Mouse (Mus musculus) ES-E14 (cell line): ENCODE data around the gene Ccn6. TPM values are rescaled to one million over a fixed set of nuclear protein-coding genes. Genes with fewer than 3 reads are reported as not detected.
A peak's percentile ranks its signal among the peaks of the same experiment; 100 is the strongest.

Experiments used
- DNase-seq: peaks from one replicate; pipeline ENCODE4 v3.0.0-alpha.2; 2013; ENCODE audit warnings: low read depth, low spot score
- H3K27ac ChIP-seq: 2 replicates; pipeline ENCODE4 v1.5.1; 2012; ENCODE audit warnings: low read depth, mild to moderate bottlenecking, low read length, moderate library complexity, mixed read lengths; ENCODE audit not compliant: poor library complexity, insufficient read depth, severe bottlenecking
- H3K36me3 ChIP-seq: 2 replicates; pipeline ENCODE4 v1.6.1; 2012; ENCODE audit warnings: mild to moderate bottlenecking, low read length, moderate library complexity, mixed read lengths; ENCODE audit not compliant: control insufficient read depth, poor library complexity, insufficient read depth, severe bottlenecking
- H3K4me1 ChIP-seq, 2 experiments: fragments of 150-350 bp in 1 of 2; sonication (generic) in 1 of 2; 2 replicates each; pipeline ENCODE4 v1.6.1; 2012; ENCODE audit warnings: low read length in 2 of 2, mild to moderate bottlenecking in 1 of 2, mixed read lengths in 1 of 2; ENCODE audit not compliant: control insufficient read depth in 2 of 2, insufficient read depth in 2 of 2, poor library complexity in 1 of 2
- H3K4me3 ChIP-seq, 2 experiments: fragments of 150-350 bp in 1 of 2; sonication (generic) in 1 of 2; 2 replicates each; pipeline ENCODE4 v1.5.1; 2012; ENCODE audit warnings: low read length in 2 of 2, low read depth in 1 of 2, mild to moderate bottlenecking in 1 of 2, mixed read lengths in 1 of 2; ENCODE audit not compliant: insufficient read depth in 1 of 2, poor library complexity in 1 of 2, severe bottlenecking in 1 of 2
- H3K9ac ChIP-seq: 2 replicates; pipeline ENCODE4 v1.6.1; 2012; ENCODE audit warnings: low read depth, mild to moderate bottlenecking, low read length, mixed read lengths; ENCODE audit not compliant: poor library complexity, insufficient read depth, severe bottlenecking
- H3K9me3 ChIP-seq: fragments of 150-350 bp; sonication (generic); 2 replicates; pipeline ENCODE4 v1.6.1; 2012; ENCODE audit warnings: low read depth, mild to moderate bottlenecking, low read length; ENCODE audit not compliant: control insufficient read depth, insufficient read depth
- CHD2 ChIP-seq: IDR thresholded peaks from 2 replicates; pipeline ENCODE4 v1.6.1; 2014; ENCODE audit warnings: mild to moderate bottlenecking, low read depth, low read length, inconsistent platforms
- HCFC1 ChIP-seq: IDR thresholded peaks from 2 replicates; pipeline ENCODE4 v1.6.1; 2012; ENCODE audit warnings: low read length, inconsistent platforms, borderline replicate concordance; ENCODE audit not compliant: insufficient read depth
- MAFK ChIP-seq: IDR thresholded peaks from 2 replicates; pipeline ENCODE4 v1.6.1; 2014; ENCODE audit warnings: mild to moderate bottlenecking, low read depth, low read length, inconsistent platforms; ENCODE audit not compliant: insufficient read depth
- ZC3H11A ChIP-seq: IDR thresholded peaks from 2 replicates; pipeline ENCODE4 v1.6.1; 2012; ENCODE audit warnings: low read depth, mild to moderate bottlenecking, inconsistent platforms, low read length, borderline replicate concordance
- ZNF384 ChIP-seq: IDR thresholded peaks from 2 replicates; pipeline ENCODE4 v1.6.1; 2012; ENCODE audit warnings: low read depth, low read length, inconsistent platforms
- in situ Hi-C, 2 experiments: fragments of 600-800 bp; cut with MboI; formaldehyde crosslinking; loops; one replicate each; pipeline ENCODE4 v1.15.1; 2025; ENCODE audit warnings: low sequenced_read_pairs in 2 of 2, inconsistent platforms in 1 of 2; ENCODE audit not compliant: unreplicated experiment in 2 of 2
- total RNA-seq: library from RNA; depleted of rRNA; stranded (reverse); fragments of 300-350 nt; gene quantifications from 2 replicates; pipeline ENCODE4 v1.2.3, GENCODE M21; 2012

Gene Ccn6
- total RNA-seq, 1 experiment: not detected

DNA sequence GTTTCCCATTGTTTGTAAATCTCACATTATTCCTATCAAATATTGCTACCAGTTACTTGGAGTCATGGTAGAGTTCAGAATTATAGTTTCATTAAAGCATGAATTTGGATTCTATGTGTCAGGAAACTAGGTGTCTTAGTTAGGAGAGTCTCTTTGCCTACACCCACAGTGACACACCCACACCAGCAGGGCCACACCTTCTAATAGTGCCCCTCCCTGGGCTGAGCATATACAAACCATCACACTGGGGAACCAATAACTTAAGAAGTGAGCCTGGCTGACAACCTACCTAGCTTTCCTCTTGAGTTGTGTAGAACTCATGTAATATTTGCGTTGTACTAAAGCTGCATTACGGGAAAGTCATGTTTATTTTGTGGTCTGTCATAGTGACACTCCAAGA is 22.2 kb downstream of the Ccn6 start:
- in situ Hi-C loops: no loop called here
- no peak overlapping the region for H3K27ac ChIP-seq

GRCm38 (mm10) chr10:39140843-39141242 is 22.8 kb downstream of the Ccn6 start:
- DNase-seq: no peak
- in situ Hi-C loops: no loop called here
- Histone ChIP-seq H3K36me3 (peaks cover 31% of the 10 kb centered on the region), H3K4me1 (no peaks in the 10 kb centered on the region), H3K4me3 (no peak overlapping the region), H3K9me3 (no peaks in the 10 kb centered on the region), H3K27ac (no peak overlapping the region), H3K9ac (no peak overlapping the region)
- TF ChIP-seq ZNF384: no peak
- no peak for TF ChIP-seq CHD2
- TF ChIP-seq HCFC1: no peak
- no peak for TF ChIP-seq MAFK
- TF ChIP-seq ZC3H11A: no peak

More for the DNA sequence above, 22.2 kb downstream of the Ccn6 start:
- H3K4me3 ChIP-seq: no peak overlapping the region
- peaks cover 31% of the 10 kb centered on the region for H3K36me3 ChIP-seq
- no peak for DNase-seq
- no peaks in the 10 kb centered on the region for H3K9me3 ChIP-seq
- H3K9ac ChIP-seq: no peak overlapping the region
- no peak for TF ChIP-seq CHD2
- no peak for TF ChIP-seq MAFK
- TF ChIP-seq ZNF384: no peak
- TF ChIP-seq HCFC1: no peak
- no peak for TF ChIP-seq ZC3H11A
- no peaks in the 10 kb centered on the region for H3K4me1 ChIP-seq

DNA sequence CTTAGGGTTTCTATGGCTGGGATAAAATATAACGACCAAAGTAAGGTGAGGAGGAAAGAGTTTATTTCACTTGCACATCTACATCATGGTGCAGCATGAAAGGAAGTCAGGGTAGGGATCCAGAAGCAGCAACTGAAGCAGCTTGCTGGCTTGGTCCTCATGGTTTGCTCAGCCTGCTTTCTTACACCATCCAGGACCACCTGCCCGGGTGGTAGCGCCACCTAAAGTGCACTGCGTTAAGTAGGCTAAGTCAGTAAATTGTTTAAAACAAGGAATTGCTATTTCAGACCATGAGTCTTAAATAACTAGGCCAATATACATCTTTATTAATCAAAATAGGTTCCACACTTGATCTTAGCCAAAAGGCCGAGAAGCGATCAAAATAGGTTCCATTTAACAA is 24.8 kb downstream of the Ccn6 start:
- Histone ChIP-seq H3K4me1 (no peaks in the 10 kb centered on the region), H3K36me3 (peaks cover 24% of the 10 kb centered on the region)

GRCm38 (mm10) chr10:39137766-39138165 is 25.8 kb downstream of the Ccn6 start:
- H3K9me3 ChIP-seq: no peaks in the 10 kb centered on the region
- TF ChIP-seq ZC3H11A (no peak), ZNF384 (no peak), CHD2 (no peak), HCFC1 (no peak), MAFK (no peak)
- no peak overlapping the region for H3K4me3 ChIP-seq
- H3K27ac ChIP-seq: no peak overlapping the region
- in situ Hi-C loops: no loop called here
- H3K9ac ChIP-seq: no peak overlapping the region
- no peaks in the 10 kb centered on the region for H3K4me1 ChIP-seq
- DNase-seq: no peak
- peaks cover 23% of the 10 kb centered on the region for H3K36me3 ChIP-seq

More for the DNA sequence above, 24.8 kb downstream of the Ccn6 start:
- Histone ChIP-seq H3K27ac (no peak overlapping the region), H3K4me3 (no peak overlapping the region), H3K9me3 (no peaks in the 10 kb centered on the region), H3K9ac (no peak overlapping the region)
- TF ChIP-seq MAFK (no peak), CHD2 (no peak), ZC3H11A (no peak), HCFC1 (no peak), ZNF384 (no peak)
- in situ Hi-C loops: no loop called here
- no peak for DNase-seq

GRCm38 (mm10) chr10:39133462-39134310 is 29.9 kb downstream of the Ccn6 start, which contains the start of the genes Fam229b and Tube1:
Gene Fam229b, minus strand, starts transcription at chr10:39133914.
Gene Tube1, plus strand, starts transcription at chr10:39133976.
- H3K4me3 ChIP-seq: peak within 1 kb of the TSS; percentile 81 to 93
- H3K9me3 ChIP-seq: no peaks in the 10 kb centered on the region
- H3K9ac ChIP-seq: peak within 1 kb of the TSS; percentile 81
- no peaks in the 10 kb centered on the region for H3K4me1 ChIP-seq
- peaks cover 7% of the 10 kb centered on the region for H3K36me3 ChIP-seq
- H3K27ac ChIP-seq: no peak within 1 kb of the TSS
- TF ChIP-seq ZNF384 (no peak), CHD2 (no peak), ZC3H11A (no peak), MAFK (no peak; the same call in 1 of the 2 replicates), HCFC1 (no peak)
- in situ Hi-C loops: no loop called here
- peak; percentile 90 for DNase-seq
